Mouse (Mus musculus): Measurements from ENCODE around the gene Tnfsf11. TPM values are rescaled to one million over a fixed set of nuclear protein-coding genes. Genes with fewer than 3 reads are reported as not detected.

Gene Tnfsf11
- polyA plus RNA-seq, 1 experiment from 2014 or later, result 2.0 TPM

GRCm38 (mm10) chr14:78287906-78288800 is 19.7 kb downstream of the Tnfsf11 start:
- Histone ChIP-seq H3K4me3 (no peak overlapping the region), H3K9me3 (no peaks in the 10 kb centered on the region), H3K27me3 (peaks cover 18% of the 10 kb centered on the region), H3K4me2 (no peak overlapping the region), H3K9ac (no peak overlapping the region), H3K27ac (no peak overlapping the region), H3K4me1 (peaks cover under 1% of the 10 kb centered on the region; the same call in 1 of the 2 replicates), H3K36me3 (no peaks in the 10 kb centered on the region)
- 37% methylated on average over 7 of the region's 7 CpGs for WGBS
- no peak for ATAC-seq (ENCODE audit: insufficient number of reproducible peaks, insufficient read depth, low FRiP score, low TSS enrichment, low read depth)

GRCm38 (mm10) chr14:78286011-78286548 is 21.8 kb downstream of the Tnfsf11 start:
- H3K36me3 ChIP-seq, result no peaks in the 10 kb centered on the region
- H3K9ac ChIP-seq, result no peak overlapping the region
- H3K9me3 ChIP-seq, result no peaks in the 10 kb centered on the region
- no peak overlapping the region for H3K27ac ChIP-seq
- peaks cover 19% of the 10 kb centered on the region for H3K27me3 ChIP-seq
- WGBS, result 48% methylated on average over 5 of the region's 5 CpGs
- no peak overlapping the region for H3K4me2 ChIP-seq
- H3K4me1 ChIP-seq, result peaks cover 2% of the 10 kb centered on the region; the same call in 1 of the 2 replicates
- no peak for ATAC-seq (ENCODE audit: insufficient number of reproducible peaks, insufficient read depth, low FRiP score, low TSS enrichment, low read depth)
- H3K4me3 ChIP-seq, result no peak overlapping the region

- H3K36me3 ChIP-seq, result no peaks in the 10 kb centered on the region
- H3K9ac ChIP-seq, result no peak overlapping the region
- WGBS, result 74% methylated on average over 11 of the region's 11 CpGs
- peaks cover 2% of the 10 kb centered on the region; the same call in 1 of the 2 replicates for H3K4me1 ChIP-seq
- H3K27ac ChIP-seq, result no peak overlapping the region
- no peak overlapping the region for H3K4me3 ChIP-seq
- H3K9me3 ChIP-seq, result no peaks in the 10 kb centered on the region
- peaks cover 4% of the 10 kb centered on the region; the same call in 1 of the 2 replicates for H3K27me3 ChIP-seq
- ATAC-seq (ENCODE audit: insufficient number of reproducible peaks, insufficient read depth, low FRiP score, low TSS enrichment, low read depth), result no peak
- no peak overlapping the region for H3K4me2 ChIP-seq
These were observed 25.4 kb downstream of the Tnfsf11 start for GRCm38 (mm10) chr14:78282490-78282889.

- Histone ChIP-seq H3K4me2 (no peak overlapping the region), H3K27me3 (0 out of 2 replicates have a peak, but pooled peaks cover under 1% of the 10 kb centered on the region), H3K4me1 (peaks cover 10% of the 10 kb centered on the region), H3K27ac (no peak overlapping the region), H3K36me3 (no peaks in the 10 kb centered on the region), H3K9me3 (no peaks in the 10 kb centered on the region), H3K4me3 (no peak overlapping the region), H3K9ac (no peak overlapping the region)
- WGBS, result 75% methylated on average over 18 of the region's 18 CpGs
- no peak for ATAC-seq (ENCODE audit: insufficient number of reproducible peaks, insufficient read depth, low FRiP score, low TSS enrichment, low read depth)
These were observed 31.4 kb downstream of the Tnfsf11 start for GRCm38 (mm10) chr14:78276395-78276930.

- Histone ChIP-seq H3K9ac (no peak overlapping the region), H3K27ac (no peak overlapping the region), H3K9me3 (no peaks in the 10 kb centered on the region; the same call in 1 of the 2 replicates), H3K4me2 (no peak overlapping the region), H3K4me1 (peaks cover 10% of the 10 kb centered on the region), H3K36me3 (no peaks in the 10 kb centered on the region), H3K27me3 (no peaks in the 10 kb centered on the region), H3K4me3 (no peak overlapping the region)
- no peak for ATAC-seq (ENCODE audit: insufficient number of reproducible peaks, insufficient read depth, low FRiP score, low TSS enrichment, low read depth)
- 85% methylated on average over 5 of the region's 5 CpGs for WGBS
These were observed 33.0 kb downstream of the Tnfsf11 start for GRCm38 (mm10) chr14:78274851-78275250.

GRCm38 (mm10) chr14:78274146-78274545 is 33.7 kb downstream of the Tnfsf11 start:
- H3K9ac ChIP-seq, result no peak overlapping the region
- H3K36me3 ChIP-seq, result no peaks in the 10 kb centered on the region
- no peak for ATAC-seq (ENCODE audit: insufficient number of reproducible peaks, insufficient read depth, low FRiP score, low TSS enrichment, low read depth)
- H3K4me3 ChIP-seq, result no peak overlapping the region
- WGBS, result 69% methylated on average over 9 of the region's 9 CpGs
- no peaks in the 10 kb centered on the region; the same call in 1 of the 2 replicates for H3K9me3 ChIP-seq
- H3K27me3 ChIP-seq, result no peaks in the 10 kb centered on the region
- no peak overlapping the region for H3K27ac ChIP-seq
- peaks cover 10% of the 10 kb centered on the region for H3K4me1 ChIP-seq
- H3K4me2 ChIP-seq, result no peak overlapping the region

- 69% methylated on average over 7 of the region's 7 CpGs for WGBS
- H3K9ac ChIP-seq, result no peak overlapping the region
- H3K36me3 ChIP-seq, result no peaks in the 10 kb centered on the region
- H3K4me1 ChIP-seq, result peaks cover 10% of the 10 kb centered on the region
- H3K9me3 ChIP-seq, result no peaks in the 10 kb centered on the region; the same call in 1 of the 2 replicates
- H3K4me2 ChIP-seq, result no peak overlapping the region
- no peak overlapping the region for H3K4me3 ChIP-seq
- H3K27me3 ChIP-seq, result no peaks in the 10 kb centered on the region
- H3K27ac ChIP-seq, result no peak overlapping the region
- ATAC-seq (ENCODE audit: insufficient number of reproducible peaks, insufficient read depth, low FRiP score, low TSS enrichment, low read depth), result no peak
These were observed 34.3 kb downstream of the Tnfsf11 start for GRCm38 (mm10) chr14:78273571-78273970.

GRCm38 (mm10) chr14:78264876-78265275 is 43.0 kb downstream of the Tnfsf11 start:
- Histone ChIP-seq H3K4me3 (no peak overlapping the region), H3K9ac (no peak overlapping the region), H3K36me3 (no peaks in the 10 kb centered on the region), H3K27ac (no peak overlapping the region), H3K4me1 (peaks cover 4% of the 10 kb centered on the region; the same call in 1 of the 2 replicates), H3K4me2 (no peak overlapping the region), H3K9me3 (no peaks in the 10 kb centered on the region), H3K27me3 (no peaks in the 10 kb centered on the region)
- 82% methylated on average over 6 of the region's 6 CpGs for WGBS
- no peak for ATAC-seq (ENCODE audit: insufficient number of reproducible peaks, insufficient read depth, low FRiP score, low TSS enrichment, low read depth)

GRCm38 (mm10) chr14:78262596-78262995 is 45.2 kb downstream of the Tnfsf11 start:
- no peaks in the 10 kb centered on the region for H3K9me3 ChIP-seq
- 80% methylated on average over 7 of the region's 7 CpGs for WGBS
- H3K4me3 ChIP-seq, result no peak overlapping the region
- no peak overlapping the region for H3K4me2 ChIP-seq
- H3K9ac ChIP-seq, result no peak overlapping the region
- no peaks in the 10 kb centered on the region for H3K27me3 ChIP-seq
- no peak for ATAC-seq (ENCODE audit: insufficient number of reproducible peaks, insufficient read depth, low FRiP score, low TSS enrichment, low read depth)
- H3K27ac ChIP-seq, result no peak overlapping the region
- no peaks in the 10 kb centered on the region for H3K36me3 ChIP-seq
- H3K4me1 ChIP-seq, result peaks cover 4% of the 10 kb centered on the region; the same call in 1 of the 2 replicates

GRCm38 (mm10) chr14:78261246-78261645 is 46.6 kb downstream of the Tnfsf11 start:
- H3K27me3 ChIP-seq, result no peaks in the 10 kb centered on the region
- no peak overlapping the region for H3K4me2 ChIP-seq
- 81% methylated on average over 7 of the region's 7 CpGs for WGBS
- no peak for ATAC-seq (ENCODE audit: insufficient number of reproducible peaks, insufficient read depth, low FRiP score, low TSS enrichment, low read depth)
- no peaks in the 10 kb centered on the region for H3K9me3 ChIP-seq
- H3K36me3 ChIP-seq, result no peaks in the 10 kb centered on the region
- H3K4me1 ChIP-seq, result peaks cover 4% of the 10 kb centered on the region; the same call in 1 of the 2 replicates
- H3K27ac ChIP-seq, result no peak overlapping the region
- H3K9ac ChIP-seq, result no peak overlapping the region
- H3K4me3 ChIP-seq, result no peak overlapping the region

GRCm38 (mm10) chr14:78254017-78254416 is 53.8 kb downstream of the Tnfsf11 start:
- Histone ChIP-seq H3K9ac (no peak overlapping the region), H3K9me3 (no peaks in the 10 kb centered on the region), H3K4me2 (no peak overlapping the region), H3K4me3 (no peak overlapping the region), H3K4me1 (no peaks in the 10 kb centered on the region), H3K27ac (no peak overlapping the region), H3K27me3 (no peaks in the 10 kb centered on the region), H3K36me3 (no peaks in the 10 kb centered on the region)
- 46% methylated on average over 7 of the region's 7 CpGs for WGBS
- no peak for ATAC-seq (ENCODE audit: insufficient number of reproducible peaks, insufficient read depth, low FRiP score, low TSS enrichment, low read depth)
